Mouse (Mus musculus) cortical plate, adult 2 months (tissue): Measurements from ENCODE around the gene Kat2b. TPM values are rescaled to one million over a fixed set of nuclear protein-coding genes. Genes with fewer than 3 reads are reported as not detected.

ENCODE experiments used
- H3K27ac ChIP-seq: fragments of 200-500 bp; 2 replicates; pipeline ENCODE4 v1.5.1; 2012; ENCODE audit warnings: low read length, control low read depth, inconsistent platforms; ENCODE audit not compliant: insufficient read depth
- H3K4me1 ChIP-seq: fragments of 200-500 bp; 2 replicates; pipeline ENCODE4 v1.6.1; 2011; ENCODE audit warnings: low read length; ENCODE audit not compliant: control insufficient read depth, insufficient read depth
- H3K4me3 ChIP-seq: fragments of 200-500 bp; 2 replicates; pipeline ENCODE4 v1.5.1; 2011; ENCODE audit warnings: mild to moderate bottlenecking, low read length, control low read depth; ENCODE audit not compliant: insufficient read depth
- CTCF ChIP-seq: fragments of 200-500 bp; IDR thresholded peaks from 2 replicates; pipeline ENCODE4 v1.5.1; 2011; ENCODE audit warnings: mild to moderate bottlenecking, control low read depth, low read length; ENCODE audit not compliant: insufficient read depth; ENCODE audit errors: extremely low read depth
- POLR2A ChIP-seq: fragments of 200-500 bp; IDR thresholded peaks from 2 replicates; pipeline ENCODE4 v1.6.1; 2011; ENCODE audit warnings: mild to moderate bottlenecking, low read length, control low read depth; ENCODE audit not compliant: insufficient read depth; ENCODE audit errors: extremely low read depth
- polyA plus RNA-seq: library from polyadenylated mRNA; depleted of rRNA; stranded (reverse); fragments of >200 nt; gene quantifications from 2 replicates; pipeline ENCODE4 v1.2.3, GENCODE M21; 2012

Kat2b gene
- polyA plus RNA-seq, 1 experiment, result 12.2 TPM

DNA sequence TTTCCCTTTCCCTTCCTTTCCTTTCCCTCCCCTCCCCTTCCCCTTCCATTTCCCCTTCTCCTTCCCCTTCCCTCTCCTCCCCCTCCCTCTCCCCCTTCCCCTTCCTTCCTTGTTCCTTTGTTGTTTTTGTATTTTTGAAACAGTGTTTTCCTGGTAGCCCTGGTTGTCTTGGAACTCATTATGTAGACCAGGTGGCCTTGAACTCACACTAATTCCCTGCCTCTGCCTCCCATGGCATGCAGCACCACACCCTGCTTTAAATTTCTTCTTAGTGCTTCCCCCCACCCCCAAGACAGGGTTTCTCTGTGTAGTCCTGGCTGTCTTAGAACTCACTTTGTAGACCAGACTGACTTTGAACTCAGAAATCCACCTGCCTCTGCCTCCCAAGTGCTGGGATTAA lies 52.7 kb downstream of the Kat2b start:
- no peak for TF ChIP-seq POLR2A
- TF ChIP-seq CTCF, result no peak
- Histone ChIP-seq H3K27ac (no peak overlapping the region), H3K4me3 (no peak overlapping the region), H3K4me1 (no peaks in the 10 kb centered on the region)

GRCm38 (mm10) chr17:53620611-53621010 lies 54.0 kb downstream of the Kat2b start:
- H3K4me1 ChIP-seq, result no peaks in the 10 kb centered on the region
- no peak overlapping the region for H3K27ac ChIP-seq
- no peak overlapping the region for H3K4me3 ChIP-seq
- TF ChIP-seq CTCF (no peak), POLR2A (no peak)

GRCm38 (mm10) chr17:53622125-53622524 lies 55.5 kb downstream of the Kat2b start:
- no peak for TF ChIP-seq POLR2A
- no peak for TF ChIP-seq CTCF
- H3K27ac ChIP-seq, result no peak overlapping the region
- no peak overlapping the region for H3K4me3 ChIP-seq
- H3K4me1 ChIP-seq, result no peaks in the 10 kb centered on the region

DNA sequence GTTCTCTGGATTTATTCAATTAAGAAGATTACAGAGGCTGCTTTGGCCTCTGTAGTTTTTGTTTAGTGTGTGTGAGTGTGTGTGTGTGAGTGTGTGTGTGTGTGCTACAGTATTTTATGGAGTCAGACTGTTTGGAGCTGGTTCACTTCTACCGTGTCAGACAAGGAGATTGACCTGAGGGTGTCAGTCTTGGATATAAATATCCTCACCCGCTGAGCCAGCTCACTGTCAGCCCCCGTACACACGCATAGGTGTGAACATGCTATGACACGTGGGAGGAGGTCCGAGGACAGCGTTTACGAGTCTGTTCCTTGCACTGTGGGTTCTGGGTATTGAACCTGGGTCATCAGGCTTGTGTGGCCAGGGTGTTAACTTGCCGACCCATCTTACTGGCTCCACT lies 57.1 kb downstream of the Kat2b start:
- H3K4me1 ChIP-seq, result no peaks in the 10 kb centered on the region
- no peak overlapping the region for H3K27ac ChIP-seq
- TF ChIP-seq POLR2A (no peak), CTCF (no peak)
- no peak overlapping the region for H3K4me3 ChIP-seq

GRCm38 (mm10) chr17:53626160-53626559 lies 59.5 kb downstream of the Kat2b start:
- no peak overlapping the region for H3K27ac ChIP-seq
- no peaks in the 10 kb centered on the region for H3K4me1 ChIP-seq
- no peak overlapping the region for H3K4me3 ChIP-seq
- TF ChIP-seq POLR2A, result no peak
- no peak for TF ChIP-seq CTCF

DNA sequence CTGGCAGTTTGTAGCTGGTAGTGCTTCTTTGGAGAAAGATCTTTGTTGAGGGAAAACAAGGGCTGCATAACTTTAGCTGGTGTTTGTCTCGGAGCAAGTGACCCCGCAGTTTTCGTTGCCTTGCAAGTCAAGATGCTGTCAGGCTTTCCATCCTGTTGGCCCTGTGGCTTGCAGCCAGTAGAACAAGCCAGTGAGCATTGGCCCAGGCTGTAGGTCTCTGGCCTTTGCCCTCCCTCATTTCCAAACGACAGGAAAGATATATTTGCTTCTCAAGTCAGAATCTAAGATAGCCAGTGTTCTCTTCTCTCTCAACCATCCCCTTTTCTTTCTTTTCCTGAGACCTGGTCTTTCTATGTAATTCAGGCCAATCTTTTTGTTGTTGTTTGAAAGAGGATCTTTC lies 60.8 kb downstream of the Kat2b start:
- Histone ChIP-seq H3K4me3 (no peak overlapping the region), H3K27ac (no peak overlapping the region), H3K4me1 (no peaks in the 10 kb centered on the region)
- TF ChIP-seq POLR2A, result no peak
- no peak for TF ChIP-seq CTCF

GRCm38 (mm10) chr17:53628131-53628530 lies 61.5 kb downstream of the Kat2b start:
- Histone ChIP-seq H3K4me1 (no peaks in the 10 kb centered on the region), H3K4me3 (no peak overlapping the region), H3K27ac (no peak overlapping the region)
- no peak for TF ChIP-seq CTCF
- TF ChIP-seq POLR2A, result no peak

DNA sequence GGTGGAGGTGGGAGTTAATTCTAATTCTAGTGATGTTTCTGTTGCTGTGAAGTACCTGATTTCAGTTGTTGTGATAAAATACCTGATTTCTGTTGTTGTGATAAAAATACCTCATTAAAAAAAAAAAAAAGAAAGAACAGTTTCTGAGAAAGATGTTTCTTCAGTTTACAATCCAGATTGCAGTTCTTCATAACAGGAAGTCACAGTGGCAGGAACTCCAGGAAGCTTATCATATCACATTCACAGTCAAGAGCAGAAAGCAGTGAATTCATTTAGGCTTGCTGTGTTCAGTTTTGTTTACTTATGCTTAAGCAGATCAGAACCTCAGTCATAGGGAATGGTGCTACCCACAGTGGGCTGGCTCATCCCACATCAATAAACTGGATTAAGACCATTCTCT lies 64.7 kb downstream of the Kat2b start:
- no peak overlapping the region for H3K27ac ChIP-seq
- H3K4me1 ChIP-seq, result no peaks in the 10 kb centered on the region
- TF ChIP-seq POLR2A (no peak), CTCF (no peak)
- no peak overlapping the region for H3K4me3 ChIP-seq

GRCm38 (mm10) chr17:53643360-53643759 lies 76.7 kb downstream of the Kat2b start:
- H3K4me3 ChIP-seq, result no peak overlapping the region
- H3K27ac ChIP-seq, result no peak overlapping the region
- TF ChIP-seq POLR2A (no peak), CTCF (no peak)
- no peaks in the 10 kb centered on the region for H3K4me1 ChIP-seq

DNA sequence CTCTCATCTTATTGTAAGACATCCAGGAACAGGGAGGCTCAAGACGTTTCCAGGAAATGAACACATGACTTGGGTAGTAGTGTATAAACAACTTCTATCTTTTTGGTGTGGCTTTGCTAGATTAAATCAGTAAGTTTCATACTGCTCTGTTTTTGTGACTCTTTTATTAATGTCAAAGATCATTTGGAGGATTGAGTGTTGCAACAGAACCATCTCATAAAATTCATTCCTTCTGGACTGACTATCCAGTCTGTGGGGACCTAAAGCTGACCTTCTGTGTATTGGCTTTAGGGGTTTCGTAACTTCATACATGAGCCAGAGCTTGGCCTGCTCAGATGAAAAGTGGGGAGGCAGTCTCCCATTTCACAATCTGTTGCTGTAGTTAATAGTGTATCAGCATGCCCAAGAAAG lies 83.6 kb downstream of the Kat2b start:
- Histone ChIP-seq H3K4me1 (no peaks in the 10 kb centered on the region), H3K27ac (no peak overlapping the region), H3K4me3 (no peak overlapping the region)
- TF ChIP-seq CTCF, result no peak
- no peak for TF ChIP-seq POLR2A

DNA sequence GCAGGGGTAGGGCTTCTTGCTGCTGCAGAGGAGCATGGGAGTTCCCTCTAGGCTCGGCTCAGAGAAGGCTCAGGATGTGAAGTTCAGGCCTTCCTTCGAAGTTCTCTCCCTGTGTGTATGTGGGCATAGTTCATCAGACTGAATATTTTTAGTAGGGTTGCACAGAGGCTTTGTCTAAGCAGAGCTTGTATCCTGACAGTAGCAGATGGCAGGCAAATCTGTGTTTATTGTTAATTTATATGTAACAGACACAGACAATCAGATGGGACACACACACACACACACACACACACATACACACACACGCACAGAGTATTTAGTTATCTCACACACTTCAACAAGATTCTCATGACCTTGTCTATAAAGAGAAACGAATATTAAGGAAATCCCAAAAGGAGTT lies 87.9 kb downstream of the Kat2b start:
- H3K4me3 ChIP-seq, result no peak overlapping the region
- no peak overlapping the region for H3K27ac ChIP-seq
- no peak for TF ChIP-seq CTCF
- no peak for TF ChIP-seq POLR2A
- no peaks in the 10 kb centered on the region for H3K4me1 ChIP-seq
